Mouse (Mus musculus) heart, postnatal 0 days (tissue): ENCODE measurements around the gene Cerk. TPM values are rescaled to one million over a fixed set of nuclear protein-coding genes. Genes with fewer than 3 reads are reported as not detected.

Experiments used
- ATAC-seq: fragments of 200-750 bp; cut with Nextera tagmentation; 2 replicates; pipeline ENCODE4 v1.8.0; 2017; ENCODE audit warnings: low read depth, moderate number of reproducible peaks, moderate library complexity; ENCODE audit not compliant: insufficient read depth
- DNase-seq: peaks from one replicate; pipeline ENCODE4 v3.0.0-alpha.2; 2016; ENCODE audit warnings: low spot score
- H3K27ac ChIP-seq: fragments of 300-500 bp; sonication (generic); 2 replicates; pipeline ENCODE4 v1.5.1; 2014; ENCODE audit warnings: low read depth, mild to moderate bottlenecking
- H3K27me3 ChIP-seq: fragments of 300-500 bp; sonication (generic); 2 replicates; pipeline ENCODE4 v1.6.1; 2014; ENCODE audit warnings: low read length, mixed read lengths; ENCODE audit not compliant: control insufficient read depth, insufficient read depth
- H3K36me3 ChIP-seq: fragments of 300-500 bp; sonication (generic); replicated peaks from 2 replicates; pipeline ENCODE4 v1.6.1; 2014; ENCODE audit warnings: low read length, mixed read lengths; ENCODE audit not compliant: control insufficient read depth, insufficient read depth
- H3K4me1 ChIP-seq: fragments of 300-500 bp; sonication (generic); 2 replicates; pipeline ENCODE4 v1.6.1; 2014; ENCODE audit warnings: antibody characterized with exemption; ENCODE audit not compliant: control insufficient read depth, insufficient read depth
- H3K4me2 ChIP-seq: fragments of 300-500 bp; sonication (generic); 2 replicates; pipeline ENCODE4 v1.6.1; 2014; ENCODE audit warnings: low read depth, mild to moderate bottlenecking, low read length, moderate library complexity
- H3K4me3 ChIP-seq: fragments of 300-500 bp; sonication (generic); 2 replicates; pipeline ENCODE4 v1.5.1; 2014; ENCODE audit warnings: low read depth, low read length
- H3K9ac ChIP-seq: fragments of 300-500 bp; sonication (generic); replicated peaks from 2 replicates; pipeline ENCODE4 v1.6.1; 2014; ENCODE audit warnings: low read depth, low read length, mixed read lengths
- H3K9me3 ChIP-seq: fragments of 300-500 bp; sonication (generic); replicated peaks from 2 replicates; pipeline ENCODE4 v1.6.1; 2016; ENCODE audit warnings: low read length; ENCODE audit not compliant: control insufficient read depth
- CTCF ChIP-seq: IDR thresholded peaks from 2 replicates; pipeline ENCODE4 v1.5.1; 2016; ENCODE audit warnings: antibody characterized with exemption, control low read depth, low read depth
- EP300 ChIP-seq: IDR thresholded peaks from 2 replicates; pipeline ENCODE4 v1.6.1; 2016; ENCODE audit warnings: antibody characterized with exemption, low read depth
- WGBS: fragments of 180-500 bp; shearing (Covaris S2); extraction: QIAGEN DNeasy Blood & Tissue Kit; methylation state at CpG from one replicate; pipeline ENCODE4 v1.1.7; 2014; 5-methylcytosine and 5-hydroxymethylcytosine counted together
- polyA plus RNA-seq: library from polyadenylated mRNA; unstranded; fragments of >200 nt; fragmentation: Nextera tagmentation; extraction: Ambion mirVana; gene quantifications from 2 replicates; pipeline ENCODE4 v1.2.1, GENCODE M21; 2015
- total RNA-seq: library from RNA; depleted of rRNA; stranded (reverse); fragments of >200 nt; gene quantifications from 2 replicates; pipeline ENCODE4 v1.2.3, GENCODE M21; 2014; ENCODE audit warnings: low replicate concordance

Gene Cerk
- total and polyA plus RNA-seq, 2 experiments from 2014 or later = 14.5 to 25.3 TPM

GRCm38 (mm10) chr15:86095722-86096603, 90.0 kb downstream of the Cerk start:
- Histone ChIP-seq H3K4me2 (no peak overlapping the region), H3K27ac (peak overlapping the region; percentile 50), H3K27me3 (no peaks in the 10 kb centered on the region), H3K4me3 (no peak overlapping the region), H3K9me3 (no peaks in the 10 kb centered on the region), H3K4me1 (peaks cover 21% of the 10 kb centered on the region), H3K36me3 (peaks cover 34% of the 10 kb centered on the region), H3K9ac (no peak overlapping the region)
- no peak for DNase-seq
- ATAC-seq = no peak
- 79% methylated on average over 17 of the region's 17 CpGs for WGBS
- no peak for TF ChIP-seq CTCF
- TF ChIP-seq EP300 = no peak

DNA sequence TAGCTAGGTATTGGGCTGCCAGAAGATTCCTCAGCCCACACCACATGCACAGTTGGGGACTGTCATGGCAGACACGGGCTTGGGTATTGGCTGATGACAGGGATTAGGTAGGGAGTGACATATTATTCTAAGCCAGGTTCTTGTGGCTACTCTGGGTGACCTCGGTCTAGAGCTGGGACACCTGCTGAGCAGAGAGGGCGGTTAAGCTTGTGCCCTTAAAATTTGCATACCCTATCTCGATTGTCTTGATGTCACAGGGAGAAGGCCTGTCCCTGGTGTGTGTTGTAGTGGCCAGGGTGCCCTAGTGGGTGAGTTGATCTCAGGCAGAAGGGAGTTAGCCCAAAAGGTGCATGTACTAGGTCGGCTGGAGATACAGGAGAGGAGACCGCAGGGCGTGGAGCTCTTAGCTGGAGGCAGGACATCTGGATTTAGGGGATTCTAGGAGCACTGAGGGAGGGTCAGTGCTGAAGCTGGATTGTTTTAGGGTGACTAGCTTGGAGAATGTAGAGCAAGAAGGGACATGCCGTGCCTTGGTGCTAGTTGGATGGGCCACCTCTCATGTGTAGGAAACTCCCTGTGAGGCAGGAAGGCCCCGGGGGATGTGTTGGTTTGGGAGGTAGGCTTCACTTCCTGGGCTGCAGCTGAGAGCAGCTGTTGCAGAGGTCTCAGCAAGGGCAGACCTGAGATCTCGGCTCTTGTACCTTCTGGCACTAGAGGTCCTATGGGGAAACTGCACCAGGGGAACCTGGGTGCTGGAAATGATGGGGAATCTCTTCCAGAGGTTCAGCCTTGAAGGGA, 91.4 kb downstream of the Cerk start:
- no peak overlapping the region for H3K4me2 ChIP-seq
- DNase-seq (no peak), ATAC-seq (no peak)
- 67% methylated on average over 10 of the region's 10 CpGs for WGBS
- no peak overlapping the region for H3K4me3 ChIP-seq
- H3K27ac ChIP-seq = no peak overlapping the region
- H3K27me3 ChIP-seq = no peaks in the 10 kb centered on the region
- TF ChIP-seq EP300 = no peak
- TF ChIP-seq CTCF = no peak
- peaks cover 29% of the 10 kb centered on the region for H3K36me3 ChIP-seq
- peaks cover 34% of the 10 kb centered on the region for H3K4me1 ChIP-seq
- H3K9ac ChIP-seq = no peak overlapping the region
- H3K9me3 ChIP-seq = no peaks in the 10 kb centered on the region

DNA sequence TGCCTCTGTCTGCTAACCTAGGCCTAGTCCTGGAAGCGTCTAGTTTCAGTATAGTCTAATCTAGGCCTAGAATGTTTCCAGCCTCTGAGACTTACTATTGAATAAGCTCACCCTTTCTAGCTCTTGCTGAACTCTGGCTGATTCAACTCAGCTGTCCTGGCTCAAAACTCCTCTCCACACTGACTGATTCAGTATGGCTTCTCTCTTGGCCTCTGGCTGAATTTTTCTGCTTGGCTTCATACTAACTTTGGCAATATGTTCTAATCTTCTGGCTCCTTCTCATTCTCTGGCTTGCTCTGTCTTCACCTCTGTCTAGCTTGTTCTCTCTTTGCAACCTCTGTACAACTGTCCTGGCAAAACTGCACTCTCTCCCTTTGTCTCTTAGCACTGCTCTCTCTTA, 92.7 kb downstream of the Cerk start:
- 95% methylated on average over 1 of the region's 1 CpGs for WGBS

GRCm38 (mm10) chr15:86091998-86092670, 93.8 kb downstream of the Cerk start:
- Histone ChIP-seq H3K4me3 (no peak overlapping the region), H3K9ac (no peak overlapping the region), H3K27me3 (no peaks in the 10 kb centered on the region), H3K27ac (peak overlapping the region; percentile 13; the same call in 1 of the 2 replicates), H3K36me3 (peaks cover 23% of the 10 kb centered on the region; the same call in 1 of the 2 replicates), H3K9me3 (no peaks in the 10 kb centered on the region), H3K4me1 (peaks cover 57% of the 10 kb centered on the region), H3K4me2 (no peak overlapping the region)
- 67% methylated on average over 12 of the region's 12 CpGs for WGBS
- TF ChIP-seq CTCF (no peak), EP300 (no peak)
- no peak for DNase-seq
- ATAC-seq = no peak

More for the DNA sequence above, 92.7 kb downstream of the Cerk start:
- H3K27me3 ChIP-seq = no peaks in the 10 kb centered on the region
- H3K27ac ChIP-seq = peak overlapping the region; percentile 30; the same call in 1 of the 2 replicates
- H3K36me3 ChIP-seq = peaks cover 23% of the 10 kb centered on the region; the same call in 1 of the 2 replicates
- no peaks in the 10 kb centered on the region for H3K9me3 ChIP-seq
- H3K4me3 ChIP-seq = no peak overlapping the region
- ATAC-seq (no peak), DNase-seq (no peak)
- TF ChIP-seq EP300 = no peak
- TF ChIP-seq CTCF = no peak
- peaks cover 46% of the 10 kb centered on the region for H3K4me1 ChIP-seq
- H3K9ac ChIP-seq = no peak overlapping the region
- H3K4me2 ChIP-seq = no peak overlapping the region

GRCm38 (mm10) chr15:86091201-86091997, 94.5 kb downstream of the Cerk start:
- H3K27ac ChIP-seq = peak overlapping the region; percentile 13; the same call in 1 of the 2 replicates
- H3K9me3 ChIP-seq = no peaks in the 10 kb centered on the region
- peaks cover 22% of the 10 kb centered on the region; the same call in 1 of the 2 replicates for H3K36me3 ChIP-seq
- 93% methylated on average over 23 of the region's 23 CpGs for WGBS
- no peak overlapping the region for H3K4me3 ChIP-seq
- ATAC-seq = no peak
- no peak for DNase-seq
- H3K27me3 ChIP-seq = no peaks in the 10 kb centered on the region
- H3K4me2 ChIP-seq = no peak overlapping the region
- peaks cover 65% of the 10 kb centered on the region for H3K4me1 ChIP-seq
- no peak overlapping the region for H3K9ac ChIP-seq
- TF ChIP-seq EP300 (no peak), CTCF (no peak)
